Mouse (Mus musculus): ENCODE measurements around the gene Mttp. TPM values are rescaled to one million over a fixed set of nuclear protein-coding genes. Genes with fewer than 3 reads are reported as not detected.

The Mttp gene
- total RNA-seq, 4 experiments from 2014 or later = 1.3 to 2.5 (median 1.5) TPM

- DNase-seq (ENCODE audit: low spot score in 2 of 2) = no peak
Measured at GRCm38 (mm10) chr3:138134528-138134927, 10.2 kb downstream of the Mttp start.

DNA sequence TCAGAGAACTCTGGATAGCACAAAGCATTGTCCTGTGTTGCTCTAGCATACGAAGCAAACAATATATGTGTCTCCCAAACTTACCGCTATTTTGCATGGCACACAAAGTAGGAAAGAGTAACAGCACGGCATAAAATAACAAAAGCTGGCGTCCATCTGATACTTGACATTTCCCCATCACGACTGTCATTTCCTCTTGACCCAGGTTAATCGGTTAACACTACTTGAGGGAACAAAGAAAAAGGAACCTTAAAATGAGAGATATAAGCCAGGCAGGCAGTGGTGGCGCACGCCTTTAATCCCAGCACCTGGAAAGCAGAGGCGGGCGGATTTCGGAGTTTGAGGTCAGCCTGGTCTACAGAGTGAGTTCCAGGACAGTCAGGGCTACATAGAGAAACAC, 10.9 kb downstream of the Mttp start:
- DNase-seq (ENCODE audit: low spot score in 2 of 2) = no peak

- DNase-seq (ENCODE audit: low spot score in 2 of 2) = no peak
Measured at GRCm38 (mm10) chr3:138133463-138133862, 11.3 kb downstream of the Mttp start.

DNA sequence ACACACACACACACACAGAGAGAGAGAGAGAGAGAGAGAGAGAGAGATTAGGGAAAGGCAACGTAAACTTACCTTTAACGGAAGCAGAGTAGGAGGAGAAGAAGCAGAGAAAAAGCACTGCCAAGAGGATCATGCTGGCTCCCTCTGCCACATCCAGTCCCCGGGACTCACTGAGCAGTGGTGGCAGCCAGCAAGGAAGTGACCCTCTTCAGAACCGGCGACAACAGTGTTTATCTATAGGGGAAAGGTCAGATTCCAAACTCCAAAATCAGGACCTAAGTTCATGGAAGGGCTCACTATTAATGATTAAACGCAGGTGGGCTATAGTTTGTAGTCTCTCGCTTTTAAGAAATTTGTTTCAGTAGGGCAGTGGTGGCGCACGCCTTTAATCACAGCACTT, 13.6 kb downstream of the Mttp start:
- no peak for DNase-seq (ENCODE audit: low spot score in 2 of 2)

GRCm38 (mm10) chr3:138130692-138131091, 14.1 kb downstream of the Mttp start:
- DNase-seq (ENCODE audit: low spot score in 2 of 2) = no peak

- DNase-seq (ENCODE audit: low spot score in 2 of 2) = no peak
Measured at GRCm38 (mm10) chr3:138129110-138129509, 15.7 kb downstream of the Mttp start.

DNA sequence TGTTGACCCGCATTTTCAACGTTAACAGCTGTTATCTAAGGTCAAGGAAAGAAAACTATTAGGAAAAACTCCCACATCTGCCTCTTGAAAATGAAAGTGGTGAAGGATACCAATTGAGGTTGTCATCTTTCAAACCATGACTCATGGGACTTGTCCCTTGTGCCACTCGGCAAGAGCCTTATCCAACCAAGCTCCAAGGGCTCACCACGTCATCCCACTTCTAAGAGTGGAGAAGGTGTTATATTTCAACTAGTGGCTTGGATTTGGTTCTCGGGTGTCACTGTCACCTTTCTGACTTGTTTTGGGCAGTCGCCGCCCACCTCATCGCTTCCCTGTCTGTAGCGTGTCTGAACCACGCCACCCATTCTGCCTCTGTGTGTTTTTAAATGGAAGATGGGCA, 20.9 kb downstream of the Mttp start:
- DNase-seq (ENCODE audit: low spot score in 2 of 2) = no peak

GRCm38 (mm10) chr3:138121461-138121860, 23.3 kb downstream of the Mttp start:
- no peak for DNase-seq (ENCODE audit: low spot score in 2 of 2)

GRCm38 (mm10) chr3:138119444-138120105, 25.2 kb downstream of the Mttp start:
- peak; percentile 13 to 23 for DNase-seq (ENCODE audit: low spot score in 2 of 2)

DNA sequence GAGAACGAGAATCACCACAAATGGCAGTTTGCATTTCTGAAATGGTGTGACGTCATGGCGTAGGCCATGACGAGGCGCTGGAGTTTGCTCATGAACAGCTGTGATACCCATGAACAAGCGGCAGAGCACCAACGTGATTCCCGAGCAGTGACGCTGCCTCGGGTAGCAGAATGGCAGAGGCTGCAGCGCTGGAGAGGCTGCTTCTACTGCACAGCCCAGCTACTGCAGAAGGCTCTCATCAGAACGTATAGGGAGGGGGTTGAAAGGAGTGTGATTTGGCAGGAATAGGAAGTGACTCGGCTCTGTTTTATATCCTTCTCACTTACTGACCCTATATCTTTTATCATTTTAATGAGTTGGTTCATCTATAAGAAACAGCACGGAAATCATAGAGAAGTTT, 25.9 kb downstream of the Mttp start:
- DNase-seq (ENCODE audit: low spot score in 2 of 2) = no peak

- DNase-seq (ENCODE audit: low spot score in 2 of 2) = no peak
Measured at GRCm38 (mm10) chr3:138118392-138118791, 26.4 kb downstream of the Mttp start.

- DNase-seq (ENCODE audit: low spot score in 2 of 2) = peak; percentile 28 to 61
Measured at GRCm38 (mm10) chr3:138116871-138117270, 27.9 kb downstream of the Mttp start.

DNA sequence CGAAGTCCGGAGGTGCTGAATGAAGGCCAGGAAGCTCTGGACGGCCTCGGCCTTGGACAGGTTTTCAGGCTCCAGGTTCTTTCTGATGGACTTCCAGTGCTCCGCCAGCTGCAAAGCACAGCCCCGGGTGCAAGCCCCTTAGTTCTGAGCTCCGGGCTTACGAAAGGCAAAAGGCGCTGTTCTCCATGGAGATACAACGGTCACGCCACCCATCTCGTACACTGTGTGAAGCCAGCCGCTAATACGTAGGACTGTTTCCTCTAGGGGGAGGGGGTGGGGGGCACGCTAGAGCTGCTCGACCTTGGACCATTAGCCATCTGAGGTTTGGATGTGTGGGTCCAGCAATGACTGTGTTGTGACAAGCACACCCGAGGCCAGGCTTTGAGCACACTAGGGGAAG, 30.7 kb downstream of the Mttp start:
- DNase-seq (ENCODE audit: low spot score in 2 of 2) = no peak

DNA sequence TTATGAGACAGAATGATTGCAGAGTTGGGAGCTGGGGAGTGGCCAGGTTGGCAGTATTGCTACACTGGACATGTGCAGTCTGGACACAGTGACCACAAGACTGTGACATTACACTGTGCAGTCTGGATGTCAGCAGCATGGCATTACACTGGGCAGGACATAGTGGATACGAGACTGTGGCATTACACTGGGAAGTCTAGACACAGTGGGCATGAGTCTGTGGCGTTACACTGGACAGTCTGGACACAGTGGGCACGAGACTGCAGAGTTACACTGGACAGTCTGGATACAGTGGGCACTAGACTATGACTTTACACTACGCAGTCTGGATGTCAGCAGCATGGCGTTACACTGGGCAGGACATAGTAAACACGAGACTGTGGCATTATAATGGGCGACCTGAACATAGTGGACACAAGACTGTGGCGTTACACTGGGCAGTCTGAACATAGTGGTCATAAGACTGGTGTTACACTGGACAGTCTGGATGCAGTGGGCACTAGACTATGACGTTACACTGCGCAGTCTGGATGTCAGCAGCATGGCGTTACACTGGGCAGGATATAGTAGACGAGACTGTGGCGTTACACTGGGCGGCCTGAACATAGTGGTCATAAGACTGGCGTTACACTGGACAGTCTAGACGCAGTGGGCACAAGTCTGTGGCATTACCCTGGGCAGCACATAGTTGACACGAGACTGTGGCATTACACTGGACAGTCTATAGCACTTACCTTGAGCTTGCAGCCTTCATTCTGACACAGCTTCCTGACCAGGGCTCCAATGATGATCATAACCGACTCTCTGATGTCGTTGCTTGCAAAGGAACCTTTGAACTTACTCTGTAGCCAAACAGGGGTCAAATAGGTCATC, 33.6 kb downstream of the Mttp start:
- DNase-seq (ENCODE audit: low spot score in 2 of 2) = no peak

DNA sequence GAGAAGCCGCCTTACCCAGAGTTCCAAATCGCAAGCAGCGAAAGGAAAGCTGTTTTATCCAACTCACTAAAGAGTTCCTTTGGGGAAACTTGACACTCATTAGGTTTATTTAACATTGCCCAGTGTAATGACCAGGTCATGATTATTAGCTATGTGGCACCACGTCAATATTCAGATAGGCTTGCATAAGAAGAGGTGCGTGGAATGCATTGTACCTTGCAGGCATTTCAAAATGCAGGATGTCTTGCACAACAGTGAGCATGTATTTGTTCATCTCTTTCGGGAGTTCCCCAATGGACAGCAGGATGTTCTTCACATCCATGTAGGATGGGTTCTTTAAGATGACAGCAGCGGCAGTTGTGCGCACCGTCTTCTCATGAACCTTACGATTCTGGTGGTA, 37.9 kb downstream of the Mttp start:
- no peak for DNase-seq (ENCODE audit: low spot score in 2 of 2)

DNA sequence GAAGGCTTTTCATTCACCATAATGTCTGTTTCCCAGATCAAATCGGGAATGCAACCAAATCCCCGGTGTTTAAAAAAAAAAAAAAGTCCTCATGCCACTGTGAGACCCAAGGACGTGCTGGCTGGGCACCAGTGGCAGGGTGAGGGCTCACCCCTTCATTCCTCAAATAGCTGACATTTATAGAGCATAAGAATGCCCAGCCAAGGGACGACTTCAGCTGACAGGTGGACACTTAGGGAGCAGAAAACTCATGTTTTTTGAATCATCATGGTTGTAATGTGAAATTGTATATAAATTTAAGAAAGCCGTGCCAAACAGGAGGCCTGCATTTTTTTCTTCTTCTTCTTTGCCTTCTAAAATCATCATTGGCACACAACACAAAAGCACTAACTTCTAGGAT, 39.7 kb downstream of the Mttp start:
- DNase-seq (ENCODE audit: low spot score in 2 of 2) = no peak

GRCm38 (mm10) chr3:138103690-138104089, 41.1 kb downstream of the Mttp start:
- DNase-seq (ENCODE audit: low spot score in 2 of 2) = no peak

DNA sequence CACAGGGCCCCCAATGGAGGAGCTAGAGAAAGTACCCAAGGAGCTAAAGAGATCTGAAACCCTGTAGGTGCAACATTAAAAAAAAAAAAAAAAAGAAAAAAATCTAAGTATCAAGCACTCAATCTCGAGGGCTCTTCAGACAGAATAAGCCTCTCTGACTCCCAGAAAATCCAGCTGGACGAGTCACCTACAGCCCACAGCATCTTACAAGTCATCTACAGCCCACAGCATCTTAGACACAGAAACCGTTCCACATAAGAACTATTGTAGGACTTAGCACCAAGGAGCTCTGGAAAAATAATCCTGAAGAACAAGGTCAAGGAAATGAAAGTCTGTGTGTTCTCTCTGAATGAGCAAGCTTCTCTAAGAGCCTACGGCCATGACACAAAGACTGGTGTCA, 42.8 kb downstream of the Mttp start:
- no peak for DNase-seq (ENCODE audit: low spot score in 2 of 2)

- DNase-seq (ENCODE audit: low spot score in 2 of 2) = no peak
Measured at GRCm38 (mm10) chr3:138097718-138098117, 47.0 kb downstream of the Mttp start.

DNA sequence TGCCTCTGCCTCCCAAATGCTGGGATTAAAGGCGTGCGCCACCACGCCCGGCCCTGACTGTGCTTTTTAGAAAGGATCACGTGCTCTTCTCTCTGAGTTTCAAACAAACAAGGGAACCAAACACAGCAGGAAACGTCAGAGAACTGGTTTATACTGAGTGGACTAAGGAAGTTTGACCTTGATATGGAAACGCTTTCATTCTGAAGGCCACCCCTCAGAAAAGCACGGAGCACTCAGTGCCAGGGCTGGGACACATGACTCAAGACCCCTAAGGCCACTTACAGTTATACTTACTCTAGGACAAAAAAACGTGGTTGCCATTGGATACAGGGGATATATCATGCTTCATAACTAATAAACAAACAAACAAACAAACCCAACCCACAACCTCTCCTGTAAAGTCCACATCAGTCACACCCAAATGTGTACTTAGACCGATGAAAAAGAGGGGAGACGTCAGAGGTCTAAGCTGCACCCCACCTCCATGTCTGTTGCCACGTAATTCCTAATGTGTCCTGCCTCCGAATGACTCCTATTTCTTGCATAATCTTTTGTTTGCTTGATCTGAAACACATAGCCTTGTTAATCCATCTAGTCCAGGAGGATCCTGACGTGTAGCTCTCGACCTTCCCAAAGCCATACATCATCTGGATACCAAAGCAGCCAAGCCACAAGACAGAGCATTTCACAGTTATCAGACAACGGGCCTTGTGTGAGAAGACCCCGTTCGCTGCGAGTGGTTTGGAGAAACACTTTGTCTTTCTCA, 48.3 kb downstream of the Mttp start:
- no peak for DNase-seq (ENCODE audit: low spot score in 2 of 2)

- DNase-seq (ENCODE audit: low spot score in 2 of 2) = no peak
Measured at GRCm38 (mm10) chr3:138095718-138096117, 49.0 kb downstream of the Mttp start.

DNA sequence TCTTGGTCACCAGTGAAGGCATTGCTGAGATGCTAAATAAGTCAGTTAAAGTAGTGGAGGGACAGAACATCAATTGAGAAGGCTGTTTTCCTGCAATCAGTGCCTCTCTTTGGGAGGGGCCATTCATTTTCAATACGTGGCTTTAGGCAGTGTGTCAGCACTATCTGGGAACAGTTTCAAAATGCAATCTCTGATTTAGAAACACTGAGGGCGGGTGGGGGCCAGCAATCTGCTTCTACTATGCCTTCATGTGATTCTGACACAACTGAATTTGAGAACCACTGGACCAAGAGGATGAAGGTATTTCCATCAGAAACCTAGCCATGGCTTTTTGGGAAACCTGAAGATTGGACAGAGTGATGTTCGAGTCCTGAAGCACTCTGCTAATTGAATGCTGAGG, 49.5 kb downstream of the Mttp start:
- no peak for DNase-seq (ENCODE audit: low spot score in 2 of 2)

Measured in gastrocnemius, adult 8-10 months (tissue).